Mouse (Mus musculus) layer of hippocampus, adult 9-11 months (tissue): Measurements from ENCODE around the gene Arhgef26.

ENCODE experiments used
- DNase-seq: peaks from one replicate; pipeline ENCODE4 v3.0.0; 2022

The Arhgef26 gene

DNA sequence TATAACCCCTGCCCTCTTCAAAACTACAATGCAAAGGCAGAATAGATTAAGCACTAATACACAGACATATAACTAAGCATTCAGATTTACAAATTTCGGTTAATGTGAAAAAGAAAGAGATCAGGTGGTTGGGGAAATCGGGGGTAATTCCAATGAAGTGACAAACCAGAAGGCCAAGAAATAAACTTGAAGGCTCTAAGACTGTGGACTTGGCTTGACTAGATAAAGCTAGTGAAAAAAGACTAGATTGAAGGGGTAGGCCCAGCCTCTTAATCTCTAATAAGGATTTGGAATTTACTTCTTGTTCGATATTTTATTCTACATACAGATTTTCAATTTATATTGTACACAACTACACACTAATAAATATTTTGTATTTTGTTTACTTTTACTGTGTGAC, at the start of gene Arhgef26:
Arhgef26 (plus strand) TSS at position 301 of the 400 bp plus-strand sequence.
- no peak for DNase-seq

DNA sequence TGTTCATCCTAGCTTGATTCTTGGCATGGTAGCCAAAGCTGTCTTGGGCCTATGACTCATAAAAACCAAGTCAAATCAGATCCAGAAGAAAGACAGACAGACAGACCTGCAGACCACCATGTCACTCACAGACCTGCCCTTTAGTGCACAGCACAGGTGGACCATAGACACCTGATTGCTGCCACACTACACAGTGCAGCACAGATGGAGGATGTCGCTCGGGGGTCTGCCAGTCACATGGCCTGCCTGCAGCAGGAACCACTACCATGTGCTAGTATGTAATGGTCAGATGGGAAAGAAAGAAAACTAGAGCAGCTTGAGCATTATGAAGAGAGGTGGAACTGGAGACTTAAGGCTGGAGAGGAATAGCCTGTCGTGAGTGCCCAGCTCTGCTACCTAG, 27.7 kb upstream of the Arhgef26 start:
- DNase-seq = no peak

- DNase-seq = no peak
Measured at GRCm38 (mm10) chr3:62311224-62311623, 26.9 kb upstream of the Arhgef26 start.

DNA sequence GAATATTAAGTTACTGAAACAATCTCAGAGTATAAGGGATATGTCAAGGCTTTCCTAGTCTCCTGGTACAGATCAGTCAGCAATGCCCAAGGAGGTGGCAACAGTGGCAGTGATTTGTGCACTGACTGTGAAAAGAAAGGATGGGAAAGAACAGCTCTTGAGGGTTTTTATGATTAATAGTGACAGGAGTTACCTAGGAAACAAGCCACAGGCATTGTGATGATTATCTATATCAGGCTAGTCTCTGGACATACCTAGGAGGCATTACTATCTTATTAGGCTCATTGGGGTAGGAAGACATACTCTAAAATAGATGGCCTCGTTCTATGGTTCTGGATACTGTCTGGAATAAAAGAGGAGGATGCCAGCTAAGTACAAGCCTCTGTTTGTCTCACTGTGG, 13.4 kb upstream of the Arhgef26 start:
- DNase-seq = no peak

DNA sequence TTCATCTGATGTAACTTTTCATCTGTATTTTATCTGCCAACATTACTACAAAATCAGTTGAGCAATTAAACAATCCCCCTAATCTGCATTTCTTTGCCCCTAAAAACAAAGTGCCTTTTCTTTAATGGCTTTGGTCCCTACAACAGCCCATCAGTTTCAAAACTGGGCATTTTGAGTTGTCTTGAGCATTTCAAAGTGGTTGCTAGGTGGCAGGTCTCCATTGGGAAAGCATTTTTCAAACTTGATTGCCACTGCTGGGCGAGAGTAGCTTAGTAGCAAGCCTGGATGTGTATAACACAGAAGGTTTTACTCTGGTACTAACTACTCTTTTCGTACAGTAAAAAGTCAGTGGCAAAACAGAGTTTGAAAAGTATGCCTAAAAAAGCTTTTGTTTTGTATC, 10.2 kb upstream of the Arhgef26 start:
- peak; percentile 27 for DNase-seq

GRCm38 (mm10) chr3:62338461-62338853, 313 bp downstream of the Arhgef26 start:
- DNase-seq = no peak

GRCm38 (mm10) chr3:62338854-62339515, 841 bp downstream of the Arhgef26 start:
- no peak for DNase-seq

- no peak for DNase-seq
Measured at GRCm38 (mm10) chr3:62339516-62340051, 1.4 kb downstream of the Arhgef26 start.

DNA sequence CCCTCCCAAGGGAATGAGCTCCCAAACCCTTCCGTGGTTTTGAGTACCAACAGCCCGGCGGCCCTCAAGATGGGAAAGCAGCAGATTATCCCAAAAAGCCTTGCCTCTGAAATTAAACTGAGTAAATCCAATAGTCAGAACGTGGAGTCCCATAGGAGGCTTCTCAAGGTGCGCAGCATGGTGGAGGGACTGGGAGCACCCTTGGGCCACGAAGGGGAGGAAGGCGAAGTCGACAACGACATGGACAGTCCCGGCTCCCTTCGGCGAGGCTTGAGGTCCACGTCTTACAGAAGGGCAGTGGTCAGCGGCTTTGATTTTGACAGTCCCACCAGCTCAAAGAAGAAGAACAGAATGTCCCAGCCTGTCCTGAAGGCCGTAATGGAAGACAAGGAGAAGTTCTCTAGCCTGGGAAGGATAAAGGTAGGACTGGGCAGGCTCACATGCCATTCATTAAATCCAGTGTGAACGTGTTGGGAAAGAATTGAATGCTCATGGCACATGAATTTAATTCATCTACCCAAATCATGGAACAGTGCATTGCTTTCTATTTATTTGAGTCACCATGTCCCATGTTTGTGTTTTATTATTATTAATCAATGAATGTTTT, 2.1 kb downstream of the Arhgef26 start:
- DNase-seq = no peak

GRCm38 (mm10) chr3:62340861-62341260, 2.7 kb downstream of the Arhgef26 start:
- no peak for DNase-seq

GRCm38 (mm10) chr3:62341496-62342205, 3.5 kb downstream of the Arhgef26 start:
- no peak for DNase-seq

DNA sequence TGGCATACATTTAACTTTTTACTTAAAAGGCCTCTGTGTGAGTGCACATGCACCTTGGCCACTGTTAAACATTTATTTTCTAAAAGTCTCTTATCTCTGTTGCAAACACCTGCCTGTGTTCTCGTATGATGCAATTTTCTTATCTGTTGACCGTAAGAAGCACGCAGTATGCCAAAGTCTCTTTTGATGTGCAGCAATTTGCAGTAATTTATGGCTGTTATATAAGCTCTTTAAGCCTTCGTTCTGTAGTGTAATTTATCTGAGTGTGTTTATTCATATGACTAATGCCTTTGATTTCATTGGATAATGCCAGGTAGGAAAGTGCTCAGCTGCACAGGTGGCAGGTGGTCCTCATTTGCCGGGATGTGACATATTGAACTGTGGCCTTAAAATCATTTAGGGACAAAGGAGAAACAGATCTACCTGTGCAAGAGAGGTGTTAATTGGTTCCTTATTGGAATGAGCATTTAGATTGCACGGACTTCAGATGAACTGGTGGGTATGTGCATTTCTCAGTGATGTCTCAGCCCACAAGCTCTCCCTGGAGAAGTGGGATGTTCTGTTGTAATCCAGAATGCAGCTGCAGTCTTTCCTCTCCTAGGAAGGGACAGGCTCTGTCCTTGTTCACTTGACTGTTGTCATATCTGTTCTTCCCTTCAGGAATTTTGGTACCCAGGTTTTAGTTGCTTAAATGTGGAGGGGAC, 10.5 kb downstream of the Arhgef26 start:
- DNase-seq = no peak

DNA sequence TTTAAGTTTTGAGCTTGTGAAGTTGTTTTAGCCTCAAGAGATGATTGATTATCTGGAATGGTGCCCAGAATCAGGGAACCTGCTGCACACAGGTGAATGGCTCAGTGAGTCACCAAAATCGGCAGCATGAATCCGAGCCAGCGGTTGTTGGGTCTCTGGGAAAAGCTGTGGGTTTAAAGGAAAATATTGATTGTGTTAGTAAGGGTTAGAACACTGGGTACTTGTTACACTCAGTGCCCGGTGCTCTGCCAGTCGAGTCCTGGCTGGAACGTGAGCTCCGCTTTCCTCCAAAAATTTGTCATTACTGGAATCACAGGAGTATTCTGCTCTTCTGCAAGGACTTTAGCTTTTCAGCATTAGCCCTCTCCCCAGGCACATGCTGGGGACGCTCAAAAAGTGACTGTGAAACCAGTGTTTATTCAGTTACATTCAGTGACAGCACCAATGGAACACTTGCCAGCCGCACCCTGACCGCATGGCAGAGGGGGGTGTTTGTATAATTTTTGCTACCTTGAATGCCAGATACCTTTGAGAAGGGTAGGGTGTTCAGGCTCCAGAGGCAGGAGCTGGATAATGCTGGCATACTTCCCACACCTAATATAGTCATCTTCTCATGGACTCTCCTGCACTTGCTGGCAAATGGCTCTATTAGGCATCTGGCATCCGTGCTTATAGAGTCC, 11.2 kb downstream of the Arhgef26 start:
- DNase-seq = no peak

DNA sequence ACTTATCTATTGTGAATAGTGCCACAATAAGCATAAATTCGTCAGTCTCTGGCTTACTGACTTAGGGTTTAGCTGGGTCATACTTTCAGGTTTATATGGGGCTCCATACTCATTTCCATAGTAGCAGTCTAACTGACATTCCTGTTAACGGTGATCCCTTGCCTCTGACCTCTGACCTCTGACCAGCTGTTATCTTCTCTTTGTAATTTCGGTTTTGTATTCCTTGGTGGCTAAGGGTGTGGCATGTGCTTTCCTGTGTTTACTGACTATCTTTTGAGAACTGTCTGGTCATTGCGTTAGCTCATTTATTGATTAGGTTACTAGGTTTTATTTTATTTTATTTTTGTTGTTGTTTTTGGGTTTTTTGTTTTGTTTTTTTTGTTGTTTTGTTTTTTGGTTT, 13.9 kb downstream of the Arhgef26 start:
- no peak for DNase-seq

- DNase-seq = no peak
Measured at GRCm38 (mm10) chr3:62352876-62353275, 14.7 kb downstream of the Arhgef26 start.

- no peak for DNase-seq
Measured at GRCm38 (mm10) chr3:62367882-62368281, 29.7 kb downstream of the Arhgef26 start.

DNA sequence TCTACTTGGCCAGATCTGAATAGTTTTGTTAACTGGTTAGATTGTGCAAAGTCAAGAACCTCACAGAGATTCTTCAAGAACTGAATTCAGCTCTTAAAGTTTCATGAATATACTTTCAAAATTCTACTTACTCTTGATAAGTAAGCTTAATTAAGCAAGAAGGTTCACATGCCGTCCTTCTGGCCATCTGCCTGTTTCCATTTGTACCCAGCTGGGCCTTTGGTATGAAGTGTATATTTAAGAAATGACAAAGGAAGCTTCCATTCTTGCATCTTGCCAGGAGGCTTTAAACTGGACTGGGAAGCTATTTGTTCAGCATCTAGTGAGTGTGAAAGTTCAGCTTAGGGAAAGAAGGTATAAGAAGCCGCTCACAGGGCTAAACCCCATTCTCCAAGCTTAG, 34.7 kb downstream of the Arhgef26 start:
- DNase-seq = peak; percentile 30

GRCm38 (mm10) chr3:62374346-62374745, 36.2 kb downstream of the Arhgef26 start:
- no peak for DNase-seq

- DNase-seq = no peak
Measured at GRCm38 (mm10) chr3:62374831-62375230, 36.7 kb downstream of the Arhgef26 start.

GRCm38 (mm10) chr3:62376719-62377118, 38.6 kb downstream of the Arhgef26 start:
- DNase-seq = no peak

DNA sequence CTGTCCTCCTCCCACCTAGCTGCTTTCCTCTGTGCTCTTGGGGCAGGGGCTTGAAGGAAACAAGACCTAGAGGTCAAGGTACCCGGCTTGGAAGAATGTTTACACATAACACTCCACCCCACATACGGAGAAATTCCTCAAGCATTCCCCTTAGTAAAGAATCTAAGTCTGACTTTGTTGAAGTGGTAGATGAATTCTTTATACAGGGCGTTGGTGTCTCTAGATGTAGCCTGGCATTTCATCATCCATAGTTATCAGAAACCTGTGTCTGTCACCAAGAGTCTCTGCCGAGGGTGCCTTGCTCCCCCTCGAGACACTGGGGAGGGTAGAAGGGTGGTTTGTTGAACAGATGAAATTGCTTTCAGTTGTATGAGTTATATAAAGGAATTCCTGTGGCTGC, 41.8 kb downstream of the Arhgef26 start:
- DNase-seq = no peak

DNA sequence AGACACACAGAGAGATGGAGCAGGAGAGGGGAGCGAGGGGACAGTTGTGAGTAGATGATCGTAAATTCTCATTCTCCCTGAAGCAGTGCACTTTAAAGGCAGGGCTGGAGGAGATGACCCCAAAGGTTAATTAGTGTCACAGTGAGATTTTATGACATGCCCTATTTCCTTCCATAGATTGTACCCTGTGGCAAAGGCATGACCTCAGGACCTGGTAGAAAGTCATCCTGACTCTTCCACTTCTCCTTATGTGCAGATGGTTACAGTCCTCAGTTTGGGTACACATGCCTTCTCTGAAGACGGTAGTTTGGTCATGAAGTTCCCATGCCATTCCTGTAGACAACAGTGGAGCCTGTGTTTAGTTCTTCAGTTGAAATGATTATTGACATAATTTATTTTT, 42.3 kb downstream of the Arhgef26 start:
- no peak for DNase-seq

DNA sequence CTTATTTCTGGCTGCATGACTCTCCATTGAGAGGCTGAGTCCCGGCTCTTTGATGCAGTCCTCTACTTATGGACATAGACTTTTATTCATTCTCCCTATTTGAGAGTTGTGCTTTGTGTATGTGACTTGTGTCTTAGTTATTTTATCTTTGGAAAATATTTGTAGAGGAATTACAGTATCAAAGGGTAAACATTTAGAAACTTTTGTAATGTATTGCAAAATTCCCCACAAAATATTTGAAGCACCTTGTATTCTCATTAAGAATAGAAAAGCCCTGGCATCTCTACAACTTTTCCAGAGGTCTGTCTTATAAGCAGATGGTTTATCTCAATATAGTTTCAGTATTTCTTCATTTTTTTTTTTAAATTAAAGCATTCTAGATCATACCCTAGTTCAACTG, 44.7 kb downstream of the Arhgef26 start:
- no peak for DNase-seq
